Mouse (Mus musculus) liver, embryonic 13.5 days (tissue): ENCODE results near the gene Defb26. TPM values are rescaled to one million over a fixed set of nuclear protein-coding genes. Genes with fewer than 3 reads are reported as not detected.

ENCODE experiments used
- ATAC-seq: fragments of 200-750 bp; cut with Nextera tagmentation; 2 replicates; pipeline ENCODE4 v1.8.0; 2017; ENCODE audit warnings: low read depth, mild to moderate bottlenecking, moderate number of reproducible peaks, moderate library complexity
- DNase-seq: peaks from one replicate; pipeline ENCODE4 v3.0.0; 2022
- H3K27ac ChIP-seq: fragments of 300-500 bp; sonication (generic); 2 replicates; pipeline ENCODE4 v1.5.1; 2015; ENCODE audit warnings: moderate library complexity, mild to moderate bottlenecking, inconsistent platforms
- H3K27me3 ChIP-seq: fragments of 300-500 bp; sonication (generic); 2 replicates; pipeline ENCODE4 v1.6.1; 2015; ENCODE audit warnings: mild to moderate bottlenecking, inconsistent platforms
- H3K36me3 ChIP-seq: fragments of 300-500 bp; sonication (generic); 2 replicates; pipeline ENCODE4 v1.6.1; 2015; ENCODE audit warnings: mild to moderate bottlenecking, inconsistent platforms
- H3K4me1 ChIP-seq: fragments of 300-500 bp; sonication (generic); replicated peaks from 2 replicates; pipeline ENCODE4 v1.6.1; 2015; ENCODE audit warnings: inconsistent platforms
- H3K4me2 ChIP-seq: fragments of 300-500 bp; sonication (generic); 2 replicates; pipeline ENCODE4 v1.6.1; 2015; ENCODE audit warnings: inconsistent platforms, mild to moderate bottlenecking, moderate library complexity
- H3K4me3 ChIP-seq: fragments of 300-500 bp; sonication (generic); replicated peaks from 2 replicates; pipeline ENCODE4 v1.5.1; 2015; ENCODE audit warnings: mild to moderate bottlenecking, inconsistent platforms
- H3K9ac ChIP-seq: fragments of 300-500 bp; sonication (generic); 2 replicates; pipeline ENCODE4 v1.6.1; 2015; ENCODE audit warnings: mild to moderate bottlenecking, inconsistent platforms
- H3K9me3 ChIP-seq: fragments of 300-500 bp; sonication (generic); replicated peaks from 2 replicates; pipeline ENCODE4 v1.6.1; 2016; ENCODE audit warnings: inconsistent platforms
- WGBS: fragments of 180-500 bp; shearing (Covaris S2); methylation state at CpG from one replicate; pipeline ENCODE4 v1.1.7; 2015; ENCODE audit not compliant: insufficient replicate concordance; 5-methylcytosine and 5-hydroxymethylcytosine counted together
- polyA plus RNA-seq: library from polyadenylated mRNA; unstranded; fragments of >200 nt; fragmentation: Nextera tagmentation; extraction: Ambion mirVana; gene quantifications from 2 replicates; pipeline ENCODE4 v1.2.1, GENCODE M21; 2015

The Defb26 gene
- polyA plus RNA-seq, 1 experiment from 2014 or later, result not detected

DNA sequence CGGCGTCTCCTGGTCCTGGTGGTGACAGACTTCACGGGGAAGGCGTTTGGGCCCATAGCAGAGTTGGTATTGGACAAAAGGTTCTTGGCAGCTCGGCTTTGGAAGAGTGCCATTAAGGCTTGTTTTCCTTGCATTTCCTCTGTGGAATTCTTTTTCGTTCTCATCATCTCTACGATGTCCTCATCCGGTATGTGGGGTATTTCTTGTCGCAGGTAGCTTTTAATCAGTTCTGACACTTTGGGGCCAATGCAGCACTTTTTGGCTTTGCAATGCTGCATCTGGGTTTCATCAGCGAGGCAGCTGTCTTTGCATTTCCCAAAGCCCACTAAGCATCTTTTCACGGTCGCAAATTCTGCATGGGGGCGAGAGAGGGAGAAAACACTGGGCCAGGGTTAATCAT lies 52.3 kb downstream of the Defb26 start:
- 58% methylated on average over 13 of the region's 13 CpGs for WGBS
- DNase-seq, result no peak
- H3K27ac ChIP-seq, result no peak overlapping the region
- H3K36me3 ChIP-seq, result no peaks in the 10 kb centered on the region
- ATAC-seq, result no peak
- 0 out of 2 replicates have a peak, but pooled peaks cover 2% of the 10 kb centered on the region for H3K27me3 ChIP-seq
- H3K4me1 ChIP-seq, result no peaks in the 10 kb centered on the region
- no peaks in the 10 kb centered on the region for H3K9me3 ChIP-seq
- H3K9ac ChIP-seq, result no peak overlapping the region
- H3K4me3 ChIP-seq, result no peak overlapping the region
- no peak overlapping the region for H3K4me2 ChIP-seq

Other genes starting within 250 kb of the Defb26 start
- gene Tbc1d20, start 217.9 kb downstream of the Defb26 start, polyA plus RNA-seq, result 10.9 and 11.4 TPM in 2 replicates
- gene Rbck1, start 179.0 kb downstream of the Defb26 start, polyA plus RNA-seq, result 52.2 and 52.4 TPM in 2 replicates
- gene Trib3, start 167.7 kb downstream of the Defb26 start, polyA plus RNA-seq, result 2.7 and 3.3 TPM in 2 replicates
- gene Nrsn2, start 135.1 kb downstream of the Defb26 start, polyA plus RNA-seq, result 0.07 TPM in 1 of 2 replicates, not detected in the other
- gene Sox12, start 113.6 kb downstream of the Defb26 start, polyA plus RNA-seq, result 1.6 TPM in 2 replicates
- 14.0 and 16.2 TPM in 2 replicates for gene Zcchc3, start 96.7 kb downstream of the Defb26 start, polyA plus RNA-seq
- 0.21 and 0.27 TPM in 2 replicates for gene 6820408C15Rik, start 96.1 kb downstream of the Defb26 start, polyA plus RNA-seq
- gene Defb23, start 47.1 kb downstream of the Defb26 start, polyA plus RNA-seq, result not detected in 2 replicates
- not detected in 2 replicates for gene Defb20, start 34.6 kb downstream of the Defb26 start, polyA plus RNA-seq
- not detected in 2 replicates for gene Defb22, start 21.6 kb downstream of the Defb26 start, polyA plus RNA-seq
- not detected in 2 replicates for gene Defb28, start 6.6 kb upstream of the Defb26 start, polyA plus RNA-seq
- gene Defb29, start 28.4 kb upstream of the Defb26 start, polyA plus RNA-seq, result not detected in 2 replicates
- not detected in 2 replicates for gene Gm17416, start 57.6 kb upstream of the Defb26 start, polyA plus RNA-seq
- gene Defb21, start 61.1 kb upstream of the Defb26 start, polyA plus RNA-seq, result not detected in 2 replicates
- not detected in 2 replicates for gene Defb19, start 68.6 kb upstream of the Defb26 start, polyA plus RNA-seq
- not detected in 2 replicates for gene Defb45, start 87.7 kb upstream of the Defb26 start, polyA plus RNA-seq
- not detected in 2 replicates for gene Defb36, start 92.6 kb upstream of the Defb26 start, polyA plus RNA-seq
- gene Defb25, start 111.4 kb upstream of the Defb26 start, polyA plus RNA-seq, result not detected in 2 replicates
- 0.89 and 0.95 TPM in 2 replicates for gene Rem1, start 115.3 kb upstream of the Defb26 start, polyA plus RNA-seq
- gene H13, start 157.8 kb upstream of the Defb26 start, polyA plus RNA-seq, result 49.0 and 52.9 TPM in 2 replicates
- gene Mcts2, start 175.3 kb upstream of the Defb26 start, polyA plus RNA-seq, result 23.6 and 23.8 TPM in 2 replicates
- gene Id1, start 224.6 kb upstream of the Defb26 start, polyA plus RNA-seq, result 20.9 and 23.2 TPM in 2 replicates
- gene Cox4i2, start 242.5 kb upstream of the Defb26 start, polyA plus RNA-seq, result 1.1 and 1.2 TPM in 2 replicates